Mouse (Mus musculus) embryo, embryonic 11 days (tissue): ENCODE measurements at regions not wholly inside any gene's neighbourhood (a gene's known extent, or its start where the extent isn't known, plus 50 kb on each side); places are given as distances from the start of the nearest gene placed in this dataset.
A peak's percentile ranks its signal among the peaks of the same experiment; 100 is the strongest.

ENCODE experiments used
- DNase-seq: peaks from one replicate; pipeline ENCODE4 v3.0.0-alpha.2; 2015

- no peak for DNase-seq
Observed at GRCm38 (mm10) chr9:61621939-61622338, 249.8 kb downstream of the Tle3 start.

- DNase-seq, result no peak
Observed at GRCm38 (mm10) chr9:61620786-61621185, 248.6 kb downstream of the Tle3 start.

- peak; percentile 44 for DNase-seq
Observed at GRCm38 (mm10) chr9:61620105-61620504, 247.9 kb downstream of the Tle3 start.

GRCm38 (mm10) chr9:61618510-61619249 lies 246.5 kb downstream of the Tle3 start:
- peak; percentile 92 for DNase-seq

- DNase-seq, result peak; percentile 43
Observed at GRCm38 (mm10) chr9:61617979-61618378, 245.8 kb downstream of the Tle3 start.

GRCm38 (mm10) chr9:61615556-61615955 lies 243.4 kb downstream of the Tle3 start:
- DNase-seq, result no peak

- no peak for DNase-seq
Observed at GRCm38 (mm10) chr9:61607576-61607975, 235.4 kb downstream of the Tle3 start.

GRCm38 (mm10) chr9:61602353-61602978 lies 230.3 kb downstream of the Tle3 start:
- DNase-seq, result peak; percentile 66

GRCm38 (mm10) chr9:61601911-61602310 lies 229.7 kb downstream of the Tle3 start:
- no peak for DNase-seq

- no peak for DNase-seq
Observed at GRCm38 (mm10) chr9:61597287-61597686, 225.1 kb downstream of the Tle3 start.

GRCm38 (mm10) chr9:61596410-61597108 lies 224.4 kb downstream of the Tle3 start:
- no peak for DNase-seq

- no peak for DNase-seq
Observed at GRCm38 (mm10) chr9:61595170-61595967, 223.2 kb downstream of the Tle3 start.

- DNase-seq, result no peak
Observed at GRCm38 (mm10) chr9:61593991-61594390, 221.8 kb downstream of the Tle3 start.

GRCm38 (mm10) chr9:61589727-61590299 lies 217.6 kb downstream of the Tle3 start:
- DNase-seq, result no peak

- no peak for DNase-seq
Observed at GRCm38 (mm10) chr9:61583281-61584072, 211.3 kb downstream of the Tle3 start.

- no peak for DNase-seq
Observed at GRCm38 (mm10) chr9:61581046-61581445, 208.9 kb downstream of the Tle3 start.

GRCm38 (mm10) chr9:61578255-61578654 lies 206.1 kb downstream of the Tle3 start:
- no peak for DNase-seq

- DNase-seq, result peak; percentile 62
Observed at GRCm38 (mm10) chr9:61573634-61574359, 201.6 kb downstream of the Tle3 start.

GRCm38 (mm10) chr9:61563017-61563416 lies 190.9 kb downstream of the Tle3 start:
- DNase-seq, result peak; percentile 57

- DNase-seq, result no peak
Observed at GRCm38 (mm10) chr9:61561551-61561950, 189.4 kb downstream of the Tle3 start.

- no peak for DNase-seq
Observed at GRCm38 (mm10) chr9:61558621-61559020, 186.5 kb downstream of the Tle3 start.
